ENCODE assay signal across 8 mouse cellular contexts in the genomic region with DNA sequence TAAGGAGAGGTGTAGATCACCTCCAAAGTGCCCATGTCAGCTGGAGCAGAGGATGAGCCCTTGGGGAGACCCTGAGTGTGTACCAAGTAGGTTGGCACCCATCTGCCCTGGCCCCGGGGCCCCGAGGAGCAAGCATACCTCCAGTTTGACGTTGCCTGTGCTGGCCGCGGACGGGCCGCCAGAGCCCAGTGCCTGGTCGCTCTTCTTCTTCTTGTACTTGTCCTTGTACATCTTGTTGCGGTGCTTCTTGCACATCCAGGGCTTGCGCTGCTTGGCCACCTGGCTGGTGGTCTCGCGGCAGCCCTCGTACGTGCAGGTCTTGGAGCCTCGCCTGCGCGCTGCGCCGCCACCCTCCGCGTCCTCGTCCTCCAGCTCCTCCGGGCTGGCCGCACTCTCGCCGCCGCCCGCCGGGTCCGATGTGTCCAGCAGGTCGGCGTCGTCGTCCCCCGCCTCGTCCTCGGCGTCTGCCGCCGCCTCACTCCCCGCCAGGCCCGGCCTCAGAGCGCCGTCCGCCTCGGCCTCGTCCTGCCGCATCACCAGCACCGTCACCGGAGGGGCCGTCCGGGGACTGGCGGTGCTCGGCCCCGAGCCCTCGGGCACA. TPM values are rescaled to one million over a fixed set of nuclear protein-coding genes. Genes with fewer than 3 reads are reported as not detected.
DNase-seq lines count a peak whose midpoint lies in the region; ATAC-seq and TF ChIP-seq lines count a peak whose summit lies in the region.

No protein-coding gene starts in this region.

- no peaks in the 10 kb centered on the region for H3K27me3 ChIP-seq in lung, embryonic 14.5 days (ENCODE audit: insufficient read depth, low read length)
- peaks cover 21% of the 10 kb centered on the region for H3K27me3 ChIP-seq in erythroblast, embryonic 14.5 days (ENCODE audit: control insufficient read depth)
- no peaks in the 10 kb centered on the region for H3K27me3 ChIP-seq in hindbrain, embryonic 16.5 days (replicated peaks; ENCODE audit: control insufficient read depth, insufficient read depth, low read length)
- H3K27me3 ChIP-seq in liver, postnatal 0 days (ENCODE audit: insufficient read depth, low read length), result no peaks in the 10 kb centered on the region
- H3K27me3 ChIP-seq in stomach, embryonic 15.5 days (replicated peaks), result no peaks in the 10 kb centered on the region

- peak; percentile 77 for ATAC-seq in lung, embryonic 14.5 days (ENCODE audit: insufficient read depth)
- peak; percentile 80 for ATAC-seq in hindbrain, embryonic 16.5 days
- ATAC-seq in liver, postnatal 0 days, result peak; percentile 79
- peak; percentile 73 for ATAC-seq in stomach, embryonic 15.5 days (ENCODE audit: insufficient read depth, low FRiP score, low read depth)

- TF ChIP-seq EP300 in liver, postnatal 0 days (IDR thresholded peaks at IDR 0.05; ENCODE audit: low read depth), result no peak

- H3K4me2 ChIP-seq in lung, embryonic 14.5 days, result peak overlapping the region; percentile 92
- H3K4me2 ChIP-seq in hindbrain, embryonic 16.5 days (ENCODE audit: low read length), result peak overlapping the region; percentile 65
- H3K4me2 ChIP-seq in liver, postnatal 0 days (ENCODE audit: low read depth, low read length), result peak overlapping the region; percentile 95
- peak overlapping the region; percentile 77 for H3K4me2 ChIP-seq in stomach, embryonic 15.5 days

- WGBS in lung, embryonic 14.5 days, result 0% methylated on average over 51 of the region's 56 CpGs
- WGBS in hindbrain, embryonic 16.5 days, result 1% methylated on average over 48 of the region's 56 CpGs
- under 1% methylated on average over 56 of the region's 56 CpGs for WGBS in liver, postnatal 0 days (ENCODE audit: insufficient replicate concordance)
- WGBS in stomach, embryonic 15.5 days, result 0% methylated on average over 56 of the region's 56 CpGs

- H3K4me3 ChIP-seq in lung, embryonic 14.5 days (ENCODE audit: low read depth, low read length), result peak overlapping the region; percentile 87
- H3K4me3 ChIP-seq in erythroblast, embryonic 14.5 days (replicated peaks), result peak overlapping the region; percentile 99
- peak overlapping the region; percentile 96 for H3K4me3 ChIP-seq in hindbrain, embryonic 16.5 days (ENCODE audit: low read length)
- H3K4me3 ChIP-seq in liver, postnatal 0 days (ENCODE audit: low read depth, low read length), result peak overlapping the region; percentile 70
- peak overlapping the region; percentile 71 for H3K4me3 ChIP-seq in stomach, embryonic 15.5 days (replicated peaks)

- H3K9me3 ChIP-seq in lung, embryonic 14.5 days (ENCODE audit: low read depth, low read length), result no peaks in the 10 kb centered on the region
- 0 out of 2 replicates have a peak, but pooled peaks cover 2% of the 10 kb centered on the region for H3K9me3 ChIP-seq in erythroblast, embryonic 14.5 days (ENCODE audit: control insufficient read depth, low read length)
- no peaks in the 10 kb centered on the region for H3K9me3 ChIP-seq in hindbrain, embryonic 16.5 days (ENCODE audit: control insufficient read depth, low read length)
- H3K9me3 ChIP-seq in liver, postnatal 0 days (ENCODE audit: low read length), result no peaks in the 10 kb centered on the region
- no peaks in the 10 kb centered on the region for H3K9me3 ChIP-seq in stomach, embryonic 15.5 days

- peak overlapping the region; percentile 90 for H3K27ac ChIP-seq in lung, embryonic 14.5 days (ENCODE audit: low read depth)
- peak overlapping the region; percentile 97 for H3K27ac ChIP-seq in hindbrain, embryonic 16.5 days (ENCODE audit: low read depth, low read length)
- peak overlapping the region; percentile 87 for H3K27ac ChIP-seq in liver, postnatal 0 days (ENCODE audit: low read depth)
- peak overlapping the region; percentile 91 for H3K27ac ChIP-seq in stomach, embryonic 15.5 days

- no peak for TF ChIP-seq CTCF in lung, embryonic 14.5 days (IDR thresholded peaks at IDR 0.05; ENCODE audit: low read depth)
- no peak for TF ChIP-seq CTCF in liver, postnatal 0 days (IDR thresholded peaks at IDR 0.05; ENCODE audit: low read depth)

- DNase-seq in adrenal gland, postnatal 25 days, result peak; percentile 63
- DNase-seq in adrenal gland, adult (ENCODE audit: inconsistent age in 2 of 2, low spot score in 1 of 2), result no peak
- DNase-seq in lung, embryonic 14.5 days, result peak; percentile 12
- DNase-seq in lung, adult 18-20 months, result no peak
- no peak for DNase-seq in liver, postnatal 0 days

- H3K36me3 ChIP-seq in lung, embryonic 14.5 days (ENCODE audit: insufficient read depth), result peaks cover 16% of the 10 kb centered on the region
- H3K36me3 ChIP-seq in erythroblast, embryonic 14.5 days (ENCODE audit: control insufficient read depth), result peaks cover 28% of the 10 kb centered on the region
- H3K36me3 ChIP-seq in hindbrain, embryonic 16.5 days (ENCODE audit: control insufficient read depth, insufficient read depth, low read length), result peaks cover 12% of the 10 kb centered on the region
- H3K36me3 ChIP-seq in liver, postnatal 0 days (replicated peaks; ENCODE audit: insufficient read depth, low read length), result peaks cover 14% of the 10 kb centered on the region
- H3K36me3 ChIP-seq in stomach, embryonic 15.5 days, result 0 out of 2 replicates have a peak, but pooled peaks cover 3% of the 10 kb centered on the region

- H3K9ac ChIP-seq in lung, embryonic 14.5 days, result peak overlapping the region; percentile 93
- H3K9ac ChIP-seq in hindbrain, embryonic 16.5 days (ENCODE audit: low read depth, low read length), result peak overlapping the region; percentile 98
- H3K9ac ChIP-seq in liver, postnatal 0 days (replicated peaks), result peak overlapping the region; percentile 82
- peak overlapping the region; percentile 82 for H3K9ac ChIP-seq in stomach, embryonic 15.5 days

- H3K4me1 ChIP-seq in lung, embryonic 14.5 days (ENCODE audit: insufficient read depth), result 0 out of 2 replicates have a peak, but pooled peaks cover 4% of the 10 kb centered on the region
- peaks cover 36% of the 10 kb centered on the region for H3K4me1 ChIP-seq in erythroblast, embryonic 14.5 days (ENCODE audit: control insufficient read depth)
- H3K4me1 ChIP-seq in hindbrain, embryonic 16.5 days (ENCODE audit: control insufficient read depth, insufficient read depth, low read depth, low read length), result peaks cover 10% of the 10 kb centered on the region
- H3K4me1 ChIP-seq in liver, postnatal 0 days (ENCODE audit: insufficient read depth), result peaks cover 12% of the 10 kb centered on the region
- peaks cover 11% of the 10 kb centered on the region for H3K4me1 ChIP-seq in stomach, embryonic 15.5 days

RNA-seq across cellular contexts. Expression of a gene that starts 0.4 kb away (rescaled TPM):
- 34.7 and 47.7 TPM in 2 replicates for total RNA-seq in adrenal gland, postnatal 25 days (2021)
- polyA plus RNA-seq in lung, embryonic 14.5 days (2014; fragmentation: Nextera tagmentation; extraction: Ambion mirVana), result 34.4 and 35.6 TPM in 2 replicates
- polyA plus RNA-seq in erythroblast, embryonic 14.5 days (2012), result 6.6 and 6.8 TPM in 2 replicates
- 38.8 and 42.0 TPM in 2 replicates for polyA plus RNA-seq in hindbrain, embryonic 16.5 days (2015; fragmentation: Nextera tagmentation; extraction: Ambion mirVana)
- 12.8 and 16.6 TPM in 2 replicates for polyA plus RNA-seq in liver, postnatal 0 days (2015; fragmentation: Nextera tagmentation; extraction: Ambion mirVana)
- polyA plus RNA-seq in stomach, embryonic 15.5 days (2015; fragmentation: Nextera tagmentation; extraction: Ambion mirVana), result 35.7 and 42.9 TPM in 2 replicates

RNA-seq across cellular contexts. Expression of a gene that starts 51.8 kb away (rescaled TPM):
- 42.6 and 44.4 TPM in 2 replicates for total RNA-seq in adrenal gland, postnatal 25 days (2021)
- 2.4 and 2.9 TPM in 2 replicates for polyA plus RNA-seq in lung, embryonic 14.5 days (2014; fragmentation: Nextera tagmentation; extraction: Ambion mirVana)
- polyA plus RNA-seq in erythroblast, embryonic 14.5 days (2012), result not detected in 2 replicates
- 0.57 and 0.90 TPM in 2 replicates for polyA plus RNA-seq in hindbrain, embryonic 16.5 days (2015; fragmentation: Nextera tagmentation; extraction: Ambion mirVana)
- 0.86 and 1.4 TPM in 2 replicates for polyA plus RNA-seq in liver, postnatal 0 days (2015; fragmentation: Nextera tagmentation; extraction: Ambion mirVana)
- 1.2 and 1.3 TPM in 2 replicates for polyA plus RNA-seq in stomach, embryonic 15.5 days (2015; fragmentation: Nextera tagmentation; extraction: Ambion mirVana)

Comparison
In these comparisons a context has a peak if more than half of its experiments do, and no peak if none do; other contexts are left out.
1. DNase-seq: peak in adrenal gland, postnatal 25 days (single experiment) and lung, embryonic 14.5 days (single experiment); none in adrenal gland, adult (0 of 2), lung, adult 18-20 months (0 of 2) and liver, postnatal 0 days (single experiment).
2. Peak in every context shown above with its lines, with median percentiles within 50 percentile points of each other: ATAC-seq, H3K27ac ChIP-seq, H3K4me2 ChIP-seq, H3K4me3 ChIP-seq and H3K9ac ChIP-seq.